Mouse (Mus musculus) kidney, adult 18-20 months (tissue): ENCODE results near the gene Tnfsf11.

Experiments
- DNase-seq: peaks from one replicate; pipeline ENCODE4 v3.0.0; 2021

The Tnfsf11 gene

DNA sequence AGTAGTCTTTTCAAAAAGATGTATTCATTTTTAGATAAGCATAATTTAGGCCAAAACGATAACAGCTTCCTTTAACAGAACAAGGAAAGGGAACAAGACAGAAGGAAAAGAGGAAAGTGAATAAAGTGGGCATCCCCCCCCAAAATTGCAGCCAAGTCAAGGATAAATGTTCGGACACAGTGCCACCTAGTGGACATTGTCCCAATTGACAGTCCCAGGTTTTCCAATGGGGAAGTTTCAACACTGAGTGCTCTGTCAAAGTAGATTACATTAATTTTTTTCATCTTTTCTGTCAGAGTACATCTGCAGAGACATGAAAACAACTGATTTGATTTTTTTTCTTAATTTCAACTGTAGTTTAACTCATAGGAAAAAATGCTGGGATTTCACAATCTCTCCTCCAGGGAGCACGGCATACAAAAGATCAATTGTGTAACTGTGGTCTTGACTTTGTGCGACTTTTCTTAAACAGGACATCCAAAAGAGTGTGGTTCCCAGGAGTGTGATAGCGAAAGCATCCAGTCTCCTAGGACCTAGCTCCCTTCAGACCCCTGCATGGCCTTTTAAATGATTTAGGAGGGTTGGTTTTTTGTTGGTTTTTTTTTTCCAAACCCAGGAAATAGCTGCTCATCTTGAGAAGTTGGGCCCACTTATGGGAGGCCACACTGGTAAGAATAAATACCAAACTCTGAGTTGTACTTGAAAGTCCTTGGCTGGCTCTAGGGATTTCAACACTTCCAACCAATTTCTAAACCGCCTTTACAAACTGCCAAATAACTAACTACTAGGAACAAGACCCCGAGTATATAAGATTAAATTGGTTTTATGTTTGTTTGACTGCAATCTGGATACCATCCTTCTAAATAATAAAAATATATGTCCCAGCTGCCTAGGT is 19.7 kb downstream of the Tnfsf11 start:
- DNase-seq = peak; percentile 35

DNA sequence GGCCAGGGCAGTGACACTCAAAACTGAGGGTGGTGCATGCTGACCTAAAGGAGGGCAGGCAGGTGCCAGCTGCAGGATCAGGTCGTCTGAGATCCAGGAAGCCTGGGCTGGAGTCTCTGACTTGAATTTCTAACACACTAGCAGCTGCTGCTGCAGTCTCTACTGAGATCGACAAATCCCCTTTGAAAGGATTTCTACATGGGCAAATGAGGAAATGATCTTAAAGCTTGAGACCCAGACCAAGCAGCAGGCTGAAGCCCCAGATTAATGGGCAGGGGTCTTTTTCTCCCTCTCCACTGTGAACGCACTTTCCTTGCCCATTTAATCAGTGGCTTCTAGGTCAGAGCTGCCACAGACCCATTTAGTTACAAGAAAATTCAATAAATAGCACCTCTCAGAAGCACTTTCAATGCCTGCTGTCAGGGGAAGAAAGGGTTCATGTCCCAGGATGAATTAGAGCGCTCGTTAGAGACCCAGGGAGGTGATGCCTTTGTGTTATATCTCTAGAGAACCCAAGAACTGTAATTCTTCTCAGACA is 21.8 kb downstream of the Tnfsf11 start:
- DNase-seq = no peak

DNA sequence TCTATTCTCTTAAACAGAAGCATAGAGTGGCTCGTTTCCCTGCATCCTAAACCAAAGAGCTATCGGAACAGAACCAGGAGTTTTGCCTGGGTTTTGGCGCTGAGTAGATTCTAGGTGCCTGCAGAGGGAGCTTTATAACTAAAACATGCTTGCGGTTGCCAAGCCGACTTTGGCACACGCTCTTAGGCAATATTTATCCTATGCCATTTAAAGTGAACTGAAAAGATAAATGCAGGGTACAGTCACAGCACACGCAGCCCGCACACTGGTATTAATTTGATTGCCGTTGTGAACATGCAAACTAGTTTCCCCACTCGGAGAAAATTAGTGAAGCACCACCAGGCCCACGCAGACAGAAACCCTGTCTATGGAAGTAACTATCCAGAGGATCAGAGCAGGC is 25.4 kb downstream of the Tnfsf11 start:
- no peak for DNase-seq

DNA sequence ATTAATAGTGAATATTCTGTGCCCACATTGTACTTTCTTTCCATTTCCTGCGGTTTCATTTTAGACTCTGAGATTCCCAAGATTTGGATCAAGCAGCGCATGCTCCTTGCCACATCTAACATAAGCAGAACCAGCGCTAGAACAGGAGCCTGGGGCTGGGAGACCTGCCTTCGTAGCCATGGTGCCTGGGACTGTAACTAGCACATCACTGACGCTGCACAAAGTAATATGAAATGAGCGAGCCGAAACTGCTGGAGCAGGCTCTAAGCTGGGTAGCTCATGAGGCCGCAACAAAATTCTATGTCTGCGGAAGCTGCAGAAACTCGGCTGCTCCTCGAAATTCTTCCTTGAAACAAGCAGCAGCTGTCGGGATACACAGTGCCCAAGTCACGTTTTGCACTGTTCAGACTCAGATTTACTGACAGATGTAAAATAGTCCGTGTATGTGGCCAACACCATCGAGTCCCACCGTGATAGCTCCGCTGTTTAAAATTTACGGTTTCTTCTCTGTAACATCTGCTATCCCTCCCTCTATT is 31.4 kb downstream of the Tnfsf11 start:
- no peak for DNase-seq

DNA sequence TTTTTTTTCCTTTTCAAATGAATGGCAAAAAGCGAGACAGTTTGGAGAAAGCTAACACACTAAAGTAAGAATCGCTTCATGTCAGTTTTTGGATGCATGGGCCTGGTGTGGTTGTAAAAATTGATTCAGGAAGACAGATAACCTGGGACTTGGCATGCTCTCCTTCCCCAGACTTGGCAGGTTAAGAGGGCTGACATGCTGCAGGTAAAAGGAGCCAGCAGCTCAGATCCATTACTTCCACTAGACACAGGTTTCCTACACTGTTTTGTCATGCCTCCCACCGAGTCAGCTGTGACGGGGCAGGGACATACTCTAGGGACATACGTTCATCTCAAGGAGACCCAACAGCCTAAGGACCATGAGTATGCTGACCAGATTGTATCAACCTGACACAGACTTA is 33.0 kb downstream of the Tnfsf11 start:
- DNase-seq = no peak

DNA sequence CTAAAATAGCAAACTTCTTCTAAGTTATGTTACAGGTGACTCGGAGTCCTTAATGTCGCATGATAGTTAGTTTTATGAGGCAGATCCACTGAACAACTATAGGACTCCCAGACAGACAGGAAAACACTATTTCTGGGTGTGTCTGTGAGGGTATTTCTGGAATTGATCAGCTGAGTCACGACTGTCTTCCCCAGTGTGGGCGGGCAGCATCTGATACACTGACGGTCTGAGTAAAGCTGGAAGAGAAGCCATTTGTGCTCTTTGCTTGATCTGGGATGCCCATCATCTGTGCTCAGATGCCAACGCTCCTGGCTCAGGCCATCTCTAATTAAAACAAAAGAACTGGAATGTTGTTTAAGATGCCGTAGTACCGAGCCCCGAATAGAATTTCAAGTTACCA is 33.7 kb downstream of the Tnfsf11 start:
- DNase-seq = no peak

DNA sequence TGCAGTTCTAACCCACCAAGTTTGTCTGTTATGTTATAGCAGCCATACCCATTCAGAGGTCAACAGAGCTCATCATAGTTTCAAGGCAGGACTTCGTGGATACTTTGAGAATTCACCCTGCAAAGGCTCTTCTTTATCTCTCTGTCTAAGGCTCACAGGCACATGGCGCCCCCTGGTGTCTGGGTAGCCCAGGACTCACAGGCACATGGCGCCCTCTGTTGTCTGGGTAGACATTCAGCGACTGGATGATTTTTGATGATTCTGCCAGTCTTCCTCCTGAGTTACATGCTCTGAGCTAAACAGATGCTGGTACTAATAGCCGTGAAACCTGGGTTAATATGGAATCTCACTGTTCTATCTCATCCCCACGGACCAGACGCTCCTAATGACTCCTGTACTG is 34.3 kb downstream of the Tnfsf11 start:
- peak; percentile 50 for DNase-seq

DNA sequence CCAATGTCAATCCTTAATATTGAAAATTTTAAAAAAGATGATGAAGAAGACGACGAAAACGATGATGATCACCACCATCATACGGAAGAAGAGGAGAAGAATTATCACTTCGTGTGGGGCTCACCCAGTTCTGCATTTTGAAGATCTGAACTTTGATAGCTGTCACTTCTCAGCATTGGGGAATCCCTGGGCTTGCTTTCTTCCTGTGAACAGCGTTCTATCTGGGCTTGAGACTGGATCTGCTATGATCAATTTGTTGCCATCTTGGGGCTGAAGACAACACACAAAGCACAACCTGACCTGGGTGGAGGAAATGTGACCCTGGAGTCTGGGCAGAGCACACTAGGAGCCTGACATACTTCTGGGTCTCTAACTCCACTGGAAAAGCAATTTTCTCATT is 43.0 kb downstream of the Tnfsf11 start:
- DNase-seq = no peak

DNA sequence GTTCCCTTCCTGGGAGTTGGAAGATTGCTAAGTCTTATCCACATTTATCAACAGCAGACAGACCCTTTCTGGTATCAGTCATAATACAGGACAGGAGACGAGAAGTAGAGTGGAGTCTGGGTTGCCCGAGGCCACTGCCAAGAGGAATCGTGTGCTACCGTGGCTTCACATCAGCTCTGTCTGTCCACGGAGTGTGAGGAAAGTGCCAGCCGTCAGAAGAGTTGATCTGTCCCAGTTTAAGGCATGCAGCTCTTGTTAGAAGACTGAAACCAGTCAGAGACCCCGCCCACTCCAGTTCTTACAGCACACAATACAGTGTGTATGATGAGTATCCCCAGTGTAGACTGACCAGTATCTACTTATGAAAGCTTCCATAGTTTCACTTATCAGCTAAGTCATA is 45.2 kb downstream of the Tnfsf11 start:
- DNase-seq = no peak

DNA sequence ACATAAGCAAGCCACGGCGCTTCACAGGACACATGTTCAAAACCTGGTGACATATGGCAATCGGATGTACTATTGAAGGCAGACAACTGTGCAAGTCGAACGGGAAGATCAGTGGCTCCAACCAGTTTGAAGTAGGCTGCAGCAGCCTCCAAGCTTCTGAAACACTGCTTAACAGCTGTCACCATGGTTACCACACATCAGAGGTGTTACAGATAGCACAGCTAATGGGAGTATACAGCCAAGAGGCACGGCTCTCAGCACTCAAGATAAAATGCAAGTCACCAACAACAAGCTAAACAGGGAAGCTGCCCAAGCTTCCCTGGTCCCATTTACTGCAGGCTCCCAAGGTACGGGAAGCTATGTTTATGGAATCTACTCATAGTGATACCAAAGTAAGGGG is 46.6 kb downstream of the Tnfsf11 start:
- no peak for DNase-seq

DNA sequence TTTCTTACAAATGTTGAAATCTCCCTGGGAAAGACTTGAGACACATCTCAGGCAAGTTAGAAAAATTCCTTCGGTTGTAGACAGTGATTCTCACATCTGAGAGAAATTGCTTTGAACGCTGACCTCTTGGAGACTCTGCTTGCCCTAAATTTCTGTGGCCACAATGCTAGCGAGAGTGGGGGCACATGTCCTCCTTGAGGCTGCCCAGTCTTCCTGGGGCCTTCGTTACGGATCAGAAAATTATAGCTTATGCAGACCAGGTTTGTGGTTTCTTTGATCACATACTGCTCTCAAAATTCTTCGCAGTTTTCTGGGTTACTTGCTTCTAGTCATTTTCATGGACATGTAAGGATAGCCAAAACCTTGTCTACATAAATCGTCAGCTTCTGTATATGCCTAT is 53.8 kb downstream of the Tnfsf11 start:
- DNase-seq = no peak

DNA sequence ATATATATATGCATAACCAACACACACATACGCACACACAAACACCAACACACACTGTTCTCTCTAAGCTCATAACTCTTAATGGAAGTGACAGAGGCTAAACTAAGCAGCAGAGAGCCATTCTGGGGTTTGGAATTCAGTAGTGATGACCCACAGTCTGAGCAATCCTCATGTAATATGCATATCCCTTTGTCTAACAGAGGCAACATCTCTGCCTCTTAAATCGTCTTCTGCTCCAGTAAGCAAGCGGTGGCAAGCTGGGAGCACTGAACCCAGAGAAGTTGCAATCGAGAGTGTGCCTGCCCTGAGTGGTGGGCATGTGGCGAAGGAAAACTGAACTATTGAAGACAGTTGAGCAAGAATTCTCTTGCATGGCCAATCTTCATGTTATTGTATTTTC is 61.2 kb downstream of the Tnfsf11 start:
- DNase-seq = no peak

DNA sequence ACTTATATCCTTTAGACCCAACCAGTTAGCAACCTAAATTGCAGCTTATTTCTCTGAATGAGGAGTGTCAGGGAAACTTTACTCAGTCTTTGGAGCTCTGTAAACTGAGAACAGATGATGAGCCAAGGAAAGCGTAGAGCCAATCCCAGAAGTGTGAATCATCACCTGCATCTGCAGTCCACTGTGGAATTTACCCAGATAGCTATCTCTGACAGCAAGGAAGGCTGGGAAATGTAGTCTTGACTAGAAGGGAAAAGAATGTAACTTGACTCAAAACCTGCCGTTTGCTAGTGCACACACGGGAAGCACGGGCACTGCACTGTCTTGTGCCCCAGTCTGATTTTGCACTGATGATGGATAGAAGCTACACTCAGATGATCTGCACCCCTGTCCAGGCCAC is 63.0 kb downstream of the Tnfsf11 start:
- no peak for DNase-seq

DNA sequence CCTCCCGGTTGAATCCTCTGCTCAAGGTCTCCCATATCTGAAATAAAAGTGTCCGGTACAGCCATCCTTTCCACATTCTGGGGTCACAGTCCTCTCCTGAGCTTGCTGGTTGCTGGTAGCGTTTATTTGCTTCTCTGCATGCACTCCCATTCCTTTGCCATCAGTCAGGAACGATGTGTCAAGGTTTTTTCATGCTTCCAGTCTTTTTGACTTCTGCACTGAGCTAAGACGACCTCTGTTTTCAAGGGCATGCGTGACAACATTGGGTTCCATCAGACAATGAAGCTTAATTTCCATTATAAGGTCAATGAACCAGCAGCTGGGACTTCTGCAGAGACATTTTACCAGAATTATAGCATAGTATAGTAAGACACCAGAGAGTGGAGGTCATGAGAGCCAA is 68.5 kb downstream of the Tnfsf11 start:
- DNase-seq = no peak

DNA sequence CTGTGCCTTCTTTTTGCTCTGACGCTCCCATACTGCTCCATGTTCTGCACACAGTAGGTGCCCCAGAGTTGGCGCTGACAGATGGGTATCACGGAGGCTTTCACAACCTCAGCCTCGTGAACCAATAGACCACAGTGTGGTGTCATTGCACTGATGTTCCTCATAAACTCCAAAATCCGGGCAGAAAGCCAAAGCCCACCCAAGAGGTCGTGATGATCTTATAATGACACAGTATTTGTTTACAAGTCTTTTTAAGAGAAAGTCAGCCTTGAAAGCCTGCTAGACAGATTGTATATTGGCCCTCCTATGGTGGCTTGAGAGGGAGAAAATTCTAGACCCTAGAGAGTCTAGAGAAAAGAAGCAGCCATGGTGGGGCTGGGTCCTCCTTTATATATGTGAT is 70.6 kb downstream of the Tnfsf11 start:
- DNase-seq = no peak

DNA sequence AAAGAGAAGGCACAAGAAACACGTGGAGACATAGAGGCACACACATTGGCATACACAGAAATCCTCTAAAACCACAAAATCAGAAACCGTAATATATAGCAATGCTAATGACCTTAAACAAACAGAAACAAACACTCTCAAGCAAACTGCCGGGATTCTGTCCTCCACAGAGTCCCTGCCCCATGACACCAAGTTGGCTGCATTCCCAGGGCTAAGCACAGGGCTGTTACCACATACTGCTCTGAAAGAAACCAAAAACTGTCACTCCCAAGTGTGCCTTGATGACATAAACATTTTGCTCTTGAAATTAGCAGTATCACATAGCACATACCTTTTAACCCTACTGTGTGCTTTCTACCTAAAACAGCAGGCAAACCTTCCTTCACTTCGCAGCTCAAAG is 71.7 kb downstream of the Tnfsf11 start:
- peak; percentile 17 for DNase-seq

DNA sequence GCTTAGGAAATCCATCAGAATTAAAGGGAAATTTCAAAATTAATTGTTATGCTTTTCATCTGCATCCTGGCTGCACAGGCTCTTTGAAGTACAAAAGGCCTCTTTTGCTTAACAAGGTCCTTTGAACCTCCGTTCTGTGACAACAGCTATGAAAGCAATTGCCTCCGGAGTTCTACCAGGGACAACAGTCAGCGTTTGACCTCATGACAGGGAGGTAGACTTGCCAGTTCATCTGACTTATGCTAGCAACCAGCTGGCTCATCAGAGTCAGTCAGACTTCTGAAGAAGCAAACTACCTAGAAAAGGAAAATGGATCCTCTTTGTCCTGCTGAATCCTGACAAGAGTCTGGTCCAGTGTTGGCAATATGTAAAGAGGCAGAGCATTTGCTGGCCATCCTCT is 72.5 kb downstream of the Tnfsf11 start:
- DNase-seq = no peak

DNA sequence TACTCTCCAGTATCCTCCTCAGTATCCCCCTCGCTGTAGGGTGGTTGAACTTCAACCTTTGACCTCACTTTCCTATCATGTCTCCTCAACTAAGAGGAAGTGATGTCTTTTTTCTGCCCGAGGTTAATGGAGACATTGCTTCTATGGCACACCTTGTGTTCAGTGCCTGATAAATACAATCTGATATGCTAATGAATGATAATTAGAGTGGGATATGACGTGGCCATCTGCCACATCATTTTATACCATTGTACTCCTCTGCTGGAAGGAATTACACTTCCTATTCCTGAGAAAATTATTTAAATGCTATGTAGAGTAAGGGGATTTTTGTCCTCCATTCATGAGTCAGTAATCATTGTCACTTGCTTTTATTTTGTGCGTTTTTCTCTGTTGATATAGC is 78.8 kb downstream of the Tnfsf11 start:
- DNase-seq = no peak
